Mouse (Mus musculus) cerebellum, postnatal 36 days (tissue): ENCODE data around the gene Fam78b.

Source experiments
- DNase-seq, 2 experiments: peaks; one replicate each; pipeline ENCODE4 v3.0.0; 2021 to 2022; ENCODE audit warnings: mixed read lengths in 2 of 2

Gene Fam78b

GRCm38 (mm10) chr1:167001174-167001843, at the start of gene Fam78b:
TSS of gene Fam78b (plus strand) at chr1:167001417.
- DNase-seq = peak; percentile 58 to 60

- no peak for DNase-seq
These were observed 36.7 kb upstream of the Fam78b start for GRCm38 (mm10) chr1:166964508-166964907.

- DNase-seq = no peak
These were observed 32.9 kb upstream of the Fam78b start for GRCm38 (mm10) chr1:166968271-166968670.

- no peak for DNase-seq
These were observed 27.5 kb upstream of the Fam78b start for GRCm38 (mm10) chr1:166973731-166974130.

GRCm38 (mm10) chr1:166978611-166979010, 22.6 kb upstream of the Fam78b start:
- no peak for DNase-seq

GRCm38 (mm10) chr1:166994266-166994665, 7.0 kb upstream of the Fam78b start:
- DNase-seq = no peak

GRCm38 (mm10) chr1:166996250-166996649, 5.0 kb upstream of the Fam78b start:
- DNase-seq = no peak

- no peak for DNase-seq
These were observed 4.4 kb upstream of the Fam78b start for GRCm38 (mm10) chr1:166996811-166997210.

GRCm38 (mm10) chr1:167000529-167001173, 566 bp upstream of the Fam78b start:
- DNase-seq = peak; percentile 77 to 83

- peak; percentile 36 to 52 for DNase-seq
These were observed 748 bp downstream of the Fam78b start for GRCm38 (mm10) chr1:167001844-167002485.

- peak; percentile 62 to 64 for DNase-seq
These were observed 1.3 kb downstream of the Fam78b start for GRCm38 (mm10) chr1:167002486-167002850.

GRCm38 (mm10) chr1:167004621-167005020, 3.4 kb downstream of the Fam78b start:
- no peak for DNase-seq

GRCm38 (mm10) chr1:167007341-167007740, 6.1 kb downstream of the Fam78b start:
- DNase-seq = no peak

GRCm38 (mm10) chr1:167010190-167010589, 9.0 kb downstream of the Fam78b start:
- DNase-seq = no peak

- no peak for DNase-seq
These were observed 10.1 kb downstream of the Fam78b start for GRCm38 (mm10) chr1:167011301-167011700.

- no peak for DNase-seq
These were observed 11.4 kb downstream of the Fam78b start for GRCm38 (mm10) chr1:167012616-167013015.

GRCm38 (mm10) chr1:167013234-167013864, 12.1 kb downstream of the Fam78b start:
- DNase-seq = peak; percentile 78 to 83

GRCm38 (mm10) chr1:167016269-167016668, 15.1 kb downstream of the Fam78b start:
- DNase-seq = peak; percentile 75 to 76

- no peak for DNase-seq
These were observed 20.8 kb downstream of the Fam78b start for GRCm38 (mm10) chr1:167022001-167022424.

- no peak for DNase-seq
These were observed 21.4 kb downstream of the Fam78b start for GRCm38 (mm10) chr1:167022541-167023121.

GRCm38 (mm10) chr1:167023794-167024193, 22.6 kb downstream of the Fam78b start:
- no peak for DNase-seq

- DNase-seq = no peak
These were observed 23.7 kb downstream of the Fam78b start for GRCm38 (mm10) chr1:167024961-167025360.

- DNase-seq = peak in 1 of 2 experiments; percentile 29
These were observed 30.9 kb downstream of the Fam78b start for GRCm38 (mm10) chr1:167032046-167032648.
